Mouse (Mus musculus) cerebellum, adult 11 months (tissue): ENCODE measurements around the gene Rap1gap2.

Experiments
- DNase-seq: peaks from one replicate; pipeline ENCODE4 v3.0.0; 2022

The Rap1gap2 gene

DNA sequence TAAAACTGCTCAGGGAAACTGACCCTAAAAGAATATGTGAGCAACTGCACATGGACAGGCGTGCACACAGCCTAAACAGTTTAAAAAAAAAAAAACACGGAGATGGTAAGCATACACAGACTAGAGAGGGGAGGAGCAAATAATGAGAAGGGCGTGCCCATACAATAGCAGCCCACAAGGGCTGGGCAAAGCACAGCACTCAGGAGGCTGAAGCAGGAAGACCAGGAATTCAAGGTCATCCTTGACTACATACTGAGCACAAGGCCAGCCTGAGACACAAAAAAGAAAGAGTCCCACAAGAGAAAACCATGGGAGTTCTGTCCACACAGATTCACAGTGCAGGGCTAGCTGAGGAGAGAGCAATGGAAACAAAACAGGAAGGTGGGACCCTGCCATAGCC, 165.1 kb downstream of the Rap1gap2 start:
- DNase-seq = no peak

DNA sequence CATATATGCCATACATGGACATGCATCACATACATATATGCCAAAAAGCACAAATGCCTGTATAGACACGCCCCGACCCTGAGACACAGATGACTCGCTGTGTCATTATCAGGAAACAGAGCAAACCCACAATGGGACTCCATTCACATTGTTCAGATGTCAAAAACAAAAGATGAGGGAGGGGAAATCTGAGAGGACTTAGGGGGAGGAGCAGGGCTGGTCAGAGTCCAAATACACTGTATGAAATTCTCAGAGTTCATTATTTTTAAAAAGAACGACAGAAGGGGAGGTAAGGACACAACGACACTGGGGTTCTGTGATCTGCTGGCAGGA, 166.8 kb downstream of the Rap1gap2 start:
- no peak for DNase-seq

DNA sequence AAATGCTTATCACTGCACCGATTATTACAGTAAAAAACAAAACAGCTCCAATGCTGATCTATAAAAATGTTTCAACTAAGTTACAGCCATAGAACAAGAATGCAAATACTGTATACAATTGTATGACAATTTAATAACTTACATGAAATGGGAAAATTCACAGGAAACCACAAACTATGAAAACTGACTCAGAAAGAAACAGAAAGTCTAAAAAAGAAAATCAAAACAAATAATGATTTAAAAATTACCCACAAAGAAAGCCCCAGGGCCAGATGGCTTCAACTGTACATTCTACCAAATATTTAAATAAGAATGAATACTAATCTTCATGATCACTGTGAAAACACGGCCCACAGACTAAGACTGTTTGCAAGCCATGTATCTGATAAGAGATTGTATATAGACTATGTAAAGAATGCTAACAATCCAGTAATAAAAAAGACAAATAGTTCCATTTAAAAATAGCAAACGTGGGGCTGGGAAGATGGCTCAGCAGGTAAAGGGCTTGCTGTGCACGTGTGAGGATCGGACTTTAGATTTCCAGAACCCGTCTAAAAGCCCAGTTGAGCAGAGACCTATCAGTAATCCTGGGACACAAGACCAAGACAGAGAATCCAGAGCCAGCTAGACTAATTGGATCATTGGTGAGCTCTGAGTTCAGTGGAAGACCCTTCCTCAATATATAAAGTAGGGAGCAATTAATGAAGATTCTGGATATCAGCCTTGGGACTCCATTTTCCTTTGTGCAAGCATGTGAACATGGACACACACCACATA, 167.4 kb downstream of the Rap1gap2 start:
- no peak for DNase-seq

DNA sequence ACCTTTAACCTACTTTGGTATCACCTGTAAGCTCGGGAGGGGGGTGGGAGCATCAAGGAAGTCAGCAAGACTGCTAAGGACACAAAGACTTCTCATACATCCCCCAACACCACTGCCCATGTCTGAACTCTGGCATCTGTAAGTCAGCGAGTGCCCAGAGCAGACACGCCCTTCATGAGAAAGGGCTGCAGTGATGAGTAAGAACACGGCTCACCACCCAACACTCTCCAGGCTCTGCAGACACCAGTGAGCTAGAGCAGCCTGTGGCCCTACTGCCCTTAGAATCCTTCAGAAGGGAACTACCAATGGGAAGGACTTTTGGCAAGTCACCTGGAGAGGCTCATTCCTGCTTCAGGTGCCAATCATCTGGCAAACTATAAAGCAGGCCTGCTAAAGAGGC, 168.3 kb downstream of the Rap1gap2 start:
- no peak for DNase-seq

DNA sequence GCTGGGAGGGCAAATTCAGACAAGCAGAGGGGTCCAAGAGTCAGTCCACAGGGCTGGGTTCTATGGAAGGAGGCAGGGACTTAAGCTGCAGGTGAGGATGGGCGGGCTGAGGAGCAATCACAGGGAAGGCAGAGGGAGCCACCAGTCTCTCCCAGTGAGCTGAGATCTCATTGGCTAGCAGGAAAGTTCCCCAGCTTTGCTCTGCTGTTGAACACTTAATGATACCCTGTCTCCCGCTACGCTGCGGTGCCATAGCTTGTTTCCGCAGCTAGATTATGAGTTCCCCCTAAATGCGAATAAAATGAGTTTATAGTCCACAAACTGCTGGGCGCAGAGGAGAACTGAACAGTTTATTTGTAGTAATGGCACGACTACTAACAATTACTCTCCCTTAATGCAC, 170.6 kb downstream of the Rap1gap2 start:
- no peak for DNase-seq

DNA sequence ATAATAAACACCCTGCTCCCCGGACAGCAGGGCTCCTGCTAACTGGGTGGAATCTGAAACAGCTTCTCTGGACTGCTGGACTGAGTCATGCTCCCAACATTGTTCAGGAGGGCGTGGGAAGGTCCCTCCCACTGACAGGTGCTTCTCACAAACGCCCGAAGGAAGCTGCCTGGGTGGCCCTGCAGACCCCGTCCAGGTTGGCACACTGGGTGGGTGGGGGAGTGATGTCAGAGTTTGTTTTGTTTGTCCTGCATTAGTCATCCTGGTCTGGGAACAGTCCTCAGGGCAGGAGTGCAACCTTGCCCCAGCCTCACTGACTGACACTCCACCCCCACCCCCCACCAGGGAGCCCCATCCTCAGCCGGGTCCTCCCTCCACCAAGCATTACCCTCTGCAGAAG, 171.5 kb downstream of the Rap1gap2 start:
- DNase-seq = no peak

DNA sequence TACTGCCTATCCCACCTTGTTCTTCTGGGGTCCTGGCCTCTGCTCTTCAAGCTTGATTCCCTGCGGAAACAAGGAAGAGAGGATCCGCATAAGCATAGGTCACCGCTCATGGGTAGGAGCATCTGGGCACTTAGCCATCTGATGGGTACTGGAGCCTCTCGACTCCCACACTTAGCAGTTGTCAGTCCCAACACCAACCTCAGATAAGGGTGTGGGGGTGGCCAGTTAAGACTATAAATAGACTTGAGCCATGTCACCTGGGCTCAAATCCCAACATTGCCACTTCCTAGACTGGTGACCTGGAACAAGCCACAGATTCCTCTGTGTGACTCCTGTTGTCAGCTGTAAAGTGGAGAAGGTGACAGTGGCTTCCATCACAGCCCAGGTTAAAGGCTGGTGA, 172.5 kb downstream of the Rap1gap2 start:
- no peak for DNase-seq

DNA sequence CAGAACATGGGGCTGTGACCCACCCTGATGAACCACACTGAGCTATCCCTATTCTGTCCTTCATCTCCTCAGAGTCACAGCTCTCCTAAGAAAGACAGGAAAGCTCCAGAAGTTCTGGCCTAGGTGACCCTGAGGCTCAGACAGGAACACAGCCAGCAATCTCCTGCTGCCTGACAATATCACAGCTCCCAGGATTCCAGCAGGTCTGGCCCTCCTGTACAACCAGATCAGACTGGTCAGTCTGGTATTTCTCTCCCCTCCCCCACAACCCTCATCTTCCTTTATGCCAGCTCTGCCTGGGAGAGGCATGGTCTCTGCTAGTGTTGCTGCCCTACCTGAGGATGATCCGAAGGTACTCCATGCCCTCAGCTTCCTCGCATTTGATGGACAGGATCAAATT, 175.3 kb downstream of the Rap1gap2 start:
- DNase-seq = no peak

DNA sequence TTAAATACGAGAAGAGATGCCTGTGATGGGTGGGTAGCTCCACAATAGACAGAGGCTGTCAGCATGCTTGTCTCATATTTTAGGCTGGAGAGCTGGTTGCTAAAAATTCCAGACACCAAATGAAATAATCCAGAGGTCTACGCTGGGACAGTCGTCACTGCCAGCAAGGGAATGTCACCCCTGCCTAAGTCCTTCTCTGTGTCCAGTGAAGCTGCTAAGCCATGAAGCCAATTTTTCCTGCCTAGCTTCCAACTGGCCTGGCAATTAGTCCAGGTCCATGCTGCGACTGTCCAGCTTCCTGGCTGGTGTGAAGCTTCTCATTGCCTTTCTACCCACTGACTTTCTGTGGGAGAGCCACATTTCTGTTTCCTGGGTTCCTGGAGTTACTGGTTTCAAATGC, 177.7 kb downstream of the Rap1gap2 start:
- no peak for DNase-seq

DNA sequence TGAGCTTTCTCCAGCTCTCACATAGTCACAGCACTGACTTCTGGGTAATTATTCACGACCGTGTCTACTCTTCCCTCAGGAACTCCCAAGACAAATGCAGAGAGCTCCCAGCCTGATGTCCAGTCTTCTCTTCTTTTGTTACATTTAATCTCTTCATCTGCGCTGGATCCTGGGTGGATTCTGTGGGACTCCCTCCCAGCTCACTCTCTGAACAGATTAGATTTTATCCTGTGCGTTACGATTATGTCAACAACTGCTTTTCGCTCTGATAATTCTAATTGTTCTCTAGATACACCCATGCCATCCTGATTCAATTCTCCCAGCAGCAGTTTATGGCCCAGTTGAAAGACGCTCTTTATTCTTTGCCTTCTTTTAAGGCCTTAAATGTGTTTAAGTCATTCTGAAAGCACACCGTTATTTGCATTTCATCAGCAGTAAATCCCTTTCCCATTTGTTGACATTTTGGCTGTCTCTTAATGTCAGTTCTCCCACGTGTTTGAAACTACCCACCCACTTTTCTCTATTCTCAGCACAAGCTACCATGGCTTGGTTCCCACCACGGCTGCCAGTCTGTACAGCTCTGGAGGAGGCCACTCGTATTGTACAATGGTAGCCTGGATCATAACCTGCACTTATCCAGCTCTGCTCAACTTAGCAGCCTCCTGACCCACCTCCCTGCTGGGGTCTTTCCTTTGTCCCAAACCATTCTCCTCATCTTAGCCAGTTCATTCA, 180.8 kb downstream of the Rap1gap2 start:
- DNase-seq = no peak

DNA sequence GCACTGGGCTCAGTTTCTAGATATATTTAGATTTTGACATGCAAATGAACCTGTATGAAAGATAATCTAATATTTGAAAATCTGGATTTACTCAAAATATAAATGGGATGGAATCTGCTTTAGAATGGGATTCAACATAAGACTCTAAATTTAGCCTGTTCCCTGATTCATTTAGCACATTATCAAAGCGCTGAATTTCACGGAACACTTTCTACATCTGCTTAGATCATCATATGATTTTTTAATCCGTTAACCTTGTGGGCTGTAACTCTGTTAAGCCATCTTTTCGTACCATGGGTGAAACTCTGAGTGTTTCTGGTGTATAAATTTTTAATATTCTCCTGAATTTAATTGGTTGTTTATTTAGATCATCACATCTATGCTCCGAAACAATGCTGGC, 184.4 kb downstream of the Rap1gap2 start:
- DNase-seq = no peak

DNA sequence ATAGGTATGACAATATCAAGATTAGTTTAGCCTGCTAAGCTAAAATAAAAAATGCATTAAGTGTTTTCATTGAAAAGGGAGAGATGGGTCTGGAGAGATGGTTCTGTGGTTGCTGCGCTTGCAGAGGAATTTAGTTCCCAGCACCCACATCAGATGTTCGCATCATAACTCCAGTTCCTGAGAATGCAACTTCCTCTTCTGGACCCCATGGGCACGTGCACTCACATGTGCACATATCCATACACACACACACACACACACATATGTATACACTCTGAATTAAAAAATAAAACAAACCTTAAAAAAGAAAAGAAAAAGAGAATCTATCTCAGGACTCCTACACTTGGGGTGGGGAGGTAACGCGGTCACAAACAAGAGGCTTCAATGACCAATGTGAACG, 188.7 kb downstream of the Rap1gap2 start:
- no peak for DNase-seq

DNA sequence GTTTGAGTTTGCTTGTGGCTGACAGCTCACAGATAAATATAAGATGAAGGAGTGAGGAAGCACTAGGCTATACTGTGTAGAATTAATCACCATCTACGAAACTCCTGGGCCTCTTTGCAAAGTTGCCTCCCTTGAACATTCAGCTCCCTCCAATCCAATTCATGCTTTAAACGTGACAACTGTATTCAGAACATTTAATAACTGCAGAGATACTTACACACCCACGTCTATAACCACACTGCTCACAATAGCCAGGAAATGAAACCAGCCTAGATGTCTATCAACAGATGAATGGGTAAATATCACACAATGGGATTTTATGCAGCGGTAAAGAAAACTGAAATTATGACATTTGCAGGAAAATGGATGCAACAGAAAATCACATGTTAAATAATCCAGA, 189.6 kb downstream of the Rap1gap2 start:
- no peak for DNase-seq

DNA sequence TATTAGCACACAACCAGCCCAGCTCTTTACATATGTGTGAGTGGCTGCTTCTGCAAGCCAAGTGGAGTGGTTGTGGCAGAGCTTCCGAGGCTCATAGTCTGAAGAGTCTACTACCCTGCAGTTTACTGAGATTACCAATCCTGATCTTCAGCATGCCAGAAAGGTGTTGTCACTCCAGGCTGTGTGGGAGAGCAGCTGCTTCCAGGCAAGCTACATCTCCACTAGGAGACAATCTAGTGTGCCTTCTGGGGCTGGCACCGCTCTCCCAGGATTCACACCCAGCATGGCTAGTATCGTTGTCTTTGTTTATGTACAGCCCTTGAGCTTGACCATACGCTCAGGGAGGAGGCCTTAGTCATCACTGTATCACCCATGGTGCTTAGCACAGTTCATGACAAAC, 191.1 kb downstream of the Rap1gap2 start:
- DNase-seq = no peak

DNA sequence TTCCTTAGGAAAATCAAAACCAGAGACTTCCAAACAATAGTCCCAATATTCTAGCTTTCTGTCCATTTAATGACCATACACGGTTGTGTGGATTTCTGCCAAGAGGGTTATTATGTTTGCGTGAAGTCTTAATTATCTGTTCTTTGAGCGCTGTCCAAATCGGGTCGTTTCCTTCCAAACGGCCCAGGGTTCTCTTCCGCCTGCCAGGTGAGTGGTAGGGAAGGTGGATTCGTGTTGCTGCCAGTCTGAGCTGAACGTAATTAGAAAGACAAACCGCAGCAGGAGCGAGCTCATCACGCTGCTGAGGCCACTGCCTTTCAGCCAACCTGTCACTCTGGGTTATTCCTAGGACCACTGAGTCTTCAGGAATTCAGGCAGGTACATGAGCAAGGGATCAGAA, 195.0 kb downstream of the Rap1gap2 start:
- peak; percentile 19 for DNase-seq

DNA sequence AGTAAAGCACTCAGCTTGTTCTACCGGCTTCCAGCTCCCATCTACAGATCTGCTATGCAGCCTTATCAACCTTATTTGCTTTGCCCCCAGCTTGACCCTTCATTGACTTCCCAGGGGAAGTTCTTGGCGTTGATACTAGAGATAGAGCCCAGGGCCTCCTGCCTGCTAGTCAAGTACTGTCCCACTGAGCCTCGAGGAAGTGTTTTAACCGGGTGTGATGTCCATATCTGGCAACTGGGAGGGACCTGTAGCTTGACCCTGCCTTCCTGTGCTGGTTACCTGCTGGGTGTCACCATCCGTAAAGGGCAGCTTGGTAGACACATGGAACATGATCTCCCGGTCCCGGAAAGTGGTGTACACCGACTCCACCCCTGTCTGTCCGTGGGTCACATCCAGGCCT, 196.6 kb downstream of the Rap1gap2 start:
- DNase-seq = no peak

DNA sequence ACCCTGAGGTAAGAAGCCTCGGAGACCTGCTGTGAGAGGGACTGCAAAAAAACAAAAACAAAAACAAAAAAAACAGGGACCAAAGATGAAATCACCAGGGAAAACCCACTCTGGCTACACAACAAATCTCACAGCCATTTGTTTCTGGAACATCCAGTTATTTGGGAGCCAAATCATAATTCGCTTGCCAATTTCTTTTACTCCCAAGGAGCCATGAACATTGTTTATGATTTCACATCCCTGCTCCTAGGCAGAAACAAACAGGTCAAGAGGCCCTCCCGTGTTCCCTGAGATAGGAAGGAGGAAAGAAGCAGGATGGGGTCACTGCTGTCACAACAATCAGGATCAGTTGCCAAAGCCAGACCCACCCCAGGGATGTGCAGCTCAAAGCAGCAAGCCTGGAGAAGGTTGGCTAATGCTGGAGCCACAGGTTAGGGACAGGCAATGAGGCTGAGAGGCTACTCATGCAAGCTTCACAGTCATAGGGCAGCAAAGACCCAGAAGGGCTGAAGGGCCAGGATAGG, 197.2 kb downstream of the Rap1gap2 start:
- no peak for DNase-seq

DNA sequence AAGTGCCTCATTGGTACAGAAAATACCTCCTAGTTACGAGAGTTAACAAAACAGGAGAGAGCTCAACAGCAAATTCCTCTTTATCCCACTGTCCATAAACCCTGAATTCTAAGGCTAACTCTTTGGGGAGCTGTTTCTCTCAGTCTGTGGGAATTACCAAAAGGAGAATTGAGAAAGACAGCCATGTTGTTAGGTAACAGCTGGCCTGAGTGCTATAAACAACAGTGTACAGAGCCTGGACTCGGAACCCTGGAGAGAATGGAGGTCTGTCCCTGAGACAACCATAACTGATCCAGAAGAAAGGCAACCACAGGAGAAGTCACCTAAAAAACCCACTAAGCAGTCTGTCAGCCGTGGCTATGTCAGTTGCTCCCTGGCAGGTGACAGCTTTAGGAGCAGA, 198.3 kb downstream of the Rap1gap2 start:
- no peak for DNase-seq

DNA sequence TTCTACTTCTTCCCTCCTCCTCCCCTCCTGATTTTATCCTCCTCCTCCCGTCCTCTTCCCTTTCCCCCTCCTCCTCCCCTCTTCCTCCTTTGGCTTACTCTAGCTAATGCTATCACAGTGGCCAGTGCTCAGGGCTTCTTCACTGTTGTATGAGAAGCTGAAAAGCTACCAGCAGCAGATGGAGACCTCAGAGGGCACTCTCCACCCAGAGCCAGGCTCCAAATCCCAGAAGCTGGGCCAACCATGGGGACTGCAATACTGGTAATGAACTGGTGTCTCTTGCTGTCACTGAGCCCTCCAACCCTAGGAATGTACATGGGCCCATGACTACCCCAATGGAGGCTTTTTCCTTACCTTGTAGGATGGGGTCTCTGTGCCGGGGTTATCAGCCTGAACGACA, 198.8 kb downstream of the Rap1gap2 start:
- DNase-seq = no peak

DNA sequence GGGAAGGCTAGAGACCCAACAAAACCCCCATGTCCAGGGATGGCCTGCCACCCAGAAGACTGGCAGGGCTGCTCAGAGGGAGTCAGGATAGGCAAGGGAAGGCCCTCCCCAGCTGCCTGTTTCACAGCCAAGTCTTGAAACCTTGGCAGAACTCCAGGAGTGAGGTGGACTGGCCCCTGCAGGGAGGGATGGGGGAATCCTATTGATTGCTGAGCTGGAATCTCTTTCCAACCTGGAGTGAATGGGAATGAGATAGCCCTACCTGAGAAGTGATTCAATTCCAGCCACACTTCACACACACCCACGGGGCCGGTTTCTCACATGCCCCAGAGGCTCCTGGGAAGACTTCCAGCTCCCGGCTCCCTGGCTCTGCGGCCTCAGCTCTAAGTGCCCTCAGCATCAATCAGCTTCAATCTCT, 200.9 kb downstream of the Rap1gap2 start:
- DNase-seq = peak; percentile 26

DNA sequence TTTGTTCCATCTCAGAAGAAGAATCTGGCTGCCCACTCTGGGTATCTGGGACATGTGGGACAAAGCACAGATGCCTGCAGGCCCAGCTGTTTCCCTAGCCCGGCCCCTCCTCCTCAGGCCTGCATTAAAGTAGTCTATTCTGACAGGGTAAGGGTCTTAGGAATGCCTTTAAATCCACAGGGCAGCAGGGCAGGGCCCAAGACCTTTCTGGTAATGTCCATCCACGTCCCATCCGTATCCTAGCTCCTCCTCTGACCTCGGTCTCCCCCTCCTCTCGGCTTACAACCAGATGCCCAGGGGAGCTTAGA, 201.3 kb downstream of the Rap1gap2 start:
- DNase-seq = no peak

DNA sequence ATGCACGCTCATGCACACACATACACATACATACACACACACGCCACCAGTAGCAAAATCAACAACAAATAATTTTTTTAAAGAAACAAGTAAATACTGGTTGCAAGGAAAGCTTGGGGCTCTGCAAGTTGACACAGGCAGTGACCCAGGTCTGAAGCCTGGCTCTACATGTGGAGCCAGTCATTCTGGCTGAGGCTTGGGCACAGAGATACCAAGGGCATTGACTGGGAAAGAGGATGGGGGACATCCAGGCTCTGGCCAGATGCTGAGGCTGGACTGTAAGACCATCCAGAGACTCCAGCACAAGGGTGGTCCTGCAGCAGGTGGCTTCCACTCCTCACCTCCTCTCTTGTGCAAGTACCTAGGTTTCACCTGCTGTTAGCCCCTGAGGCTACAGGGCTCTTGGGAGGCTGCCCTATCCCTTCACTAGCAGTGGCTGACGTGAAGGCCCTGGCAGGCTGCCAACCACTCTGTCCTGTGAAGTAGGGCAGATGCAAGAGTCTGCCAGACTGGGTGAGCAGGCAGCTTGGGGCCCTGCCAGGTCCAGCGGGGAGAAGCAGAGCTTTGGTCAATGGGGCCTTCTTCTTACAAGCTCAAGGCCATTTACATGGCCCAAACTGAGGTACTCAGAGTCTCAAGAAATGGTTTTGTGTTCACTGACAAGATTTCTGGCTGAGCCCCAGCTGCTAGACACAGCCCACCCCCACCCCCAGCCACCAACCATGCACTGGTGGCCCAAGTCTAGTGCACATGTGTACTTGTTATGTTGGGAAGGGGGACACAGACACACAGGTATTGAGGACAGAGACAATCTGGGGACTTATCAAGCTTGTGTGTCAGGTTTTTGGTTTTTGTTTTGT, 201.9 kb downstream of the Rap1gap2 start:
- DNase-seq = peak; percentile 78

DNA sequence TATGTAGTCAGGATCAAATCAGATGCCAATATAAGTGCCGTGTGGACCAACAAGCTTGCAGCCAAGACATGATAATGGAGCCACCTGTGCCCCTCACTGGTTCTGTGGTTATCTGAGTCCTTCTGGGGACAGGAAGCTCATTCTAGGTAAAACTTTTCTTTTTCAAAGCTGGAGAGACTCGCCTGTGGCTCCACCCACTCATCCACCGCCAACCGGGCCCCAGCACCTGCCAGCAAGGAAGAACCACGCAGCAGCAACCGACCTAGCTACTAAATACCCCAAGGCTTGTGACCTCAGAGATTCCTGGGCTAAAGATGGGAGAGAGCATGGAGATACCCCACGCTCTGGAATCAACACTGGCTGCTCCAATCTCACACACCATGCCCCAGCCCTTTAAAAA, 205.5 kb downstream of the Rap1gap2 start:
- no peak for DNase-seq

DNA sequence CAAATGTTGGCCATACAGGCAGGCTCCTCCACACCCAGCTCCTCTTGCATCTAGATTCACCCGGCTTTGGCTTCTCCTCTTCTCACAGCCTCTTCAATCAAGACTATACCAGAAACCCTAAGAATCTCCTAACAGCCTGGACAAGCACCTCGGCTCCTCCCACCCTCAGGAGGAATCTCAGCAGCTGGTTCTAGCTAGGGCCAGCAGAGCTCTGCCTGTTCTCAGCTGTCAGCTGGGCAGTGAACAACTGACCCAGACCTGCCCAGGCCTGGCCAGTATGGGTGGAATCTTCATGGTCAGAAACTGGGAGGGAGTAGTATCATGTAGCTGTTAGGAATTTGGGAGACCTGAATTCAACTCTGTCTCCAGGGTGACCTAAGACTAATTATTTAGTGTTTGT, 206.5 kb downstream of the Rap1gap2 start:
- no peak for DNase-seq
